Mouse (Mus musculus) kidney, postnatal 10 days (tissue): Measurements from ENCODE around the gene Zmiz1.

Experiments used
- DNase-seq: peaks from one replicate; pipeline ENCODE4 v3.0.0; 2021; ENCODE audit warnings: mixed read lengths

Gene Zmiz1

DNA sequence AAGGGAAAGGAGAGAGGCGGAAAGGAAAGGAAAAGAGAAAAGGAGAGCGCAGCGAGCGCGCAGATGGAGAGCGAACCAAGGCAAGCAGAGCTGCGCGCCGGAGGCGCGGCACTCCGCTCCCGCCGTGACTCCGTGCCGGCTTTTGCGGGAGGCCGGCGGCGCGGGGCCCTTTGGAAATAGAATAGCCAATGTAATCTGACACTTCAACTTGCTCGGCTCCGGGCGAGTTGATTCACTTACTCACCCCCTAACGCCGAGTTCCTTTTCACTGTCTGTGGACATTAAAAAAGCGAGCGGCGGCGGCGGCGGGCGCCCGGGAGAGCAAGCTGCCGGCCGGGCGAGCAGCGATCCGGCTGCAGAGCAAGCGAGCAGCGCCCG lies at the start of gene Zmiz1:
Gene Zmiz1 (plus strand): TSS at position 170 of the 378 bp plus-strand sequence.
- peak; percentile 95 for DNase-seq

DNA sequence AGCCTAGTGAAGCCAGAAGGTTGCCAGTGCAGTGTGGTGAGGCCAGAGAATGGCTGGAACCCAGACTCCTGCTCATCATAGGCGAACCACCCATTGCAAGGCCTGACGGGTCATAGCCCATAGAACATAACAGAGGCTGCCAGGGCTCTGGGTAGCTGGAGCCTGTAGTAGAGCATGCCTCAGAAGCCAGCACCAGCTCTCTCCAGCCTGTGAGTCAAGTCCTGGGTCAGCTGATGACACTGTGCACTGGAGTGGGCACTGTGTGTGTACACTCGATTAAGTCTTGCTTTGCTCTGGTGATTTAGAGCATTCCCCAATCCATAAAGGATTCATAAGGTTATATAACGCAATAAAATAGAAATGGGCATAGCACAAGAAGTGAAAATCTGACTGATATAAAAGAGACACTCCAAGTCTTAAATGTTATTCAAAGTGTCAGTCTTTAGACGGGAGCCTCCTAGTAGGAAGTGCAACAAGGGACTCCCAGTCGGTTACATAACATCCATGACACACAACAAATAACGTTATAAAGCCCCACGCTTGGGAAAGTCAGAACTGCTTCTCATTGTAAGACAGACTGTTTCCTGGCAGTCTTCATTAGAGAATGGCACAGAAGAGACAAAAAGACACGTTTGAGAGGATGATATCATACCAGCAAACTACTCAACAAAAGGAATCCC lies 47.0 kb upstream of the Zmiz1 start:
- DNase-seq: no peak

DNA sequence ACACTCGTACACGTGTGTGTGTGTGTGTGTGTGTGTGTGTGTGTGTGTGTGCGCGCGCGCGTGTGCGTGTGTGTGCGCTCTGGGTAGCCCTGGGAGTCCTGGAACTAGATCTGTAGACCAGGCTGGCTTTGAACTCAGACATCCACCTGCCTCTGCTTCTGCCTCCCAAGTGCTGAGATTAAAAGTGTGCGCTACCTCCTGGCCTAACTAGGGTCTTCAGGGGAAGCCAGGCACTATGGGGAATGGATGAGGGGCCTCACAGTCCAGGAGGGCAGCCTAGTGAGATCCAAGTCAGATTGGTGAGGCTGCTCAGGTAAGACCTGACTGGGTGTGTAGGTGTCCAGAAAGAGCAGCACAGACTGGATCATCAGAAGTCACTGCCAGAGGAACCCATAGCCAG lies 46.2 kb upstream of the Zmiz1 start:
- DNase-seq: no peak

DNA sequence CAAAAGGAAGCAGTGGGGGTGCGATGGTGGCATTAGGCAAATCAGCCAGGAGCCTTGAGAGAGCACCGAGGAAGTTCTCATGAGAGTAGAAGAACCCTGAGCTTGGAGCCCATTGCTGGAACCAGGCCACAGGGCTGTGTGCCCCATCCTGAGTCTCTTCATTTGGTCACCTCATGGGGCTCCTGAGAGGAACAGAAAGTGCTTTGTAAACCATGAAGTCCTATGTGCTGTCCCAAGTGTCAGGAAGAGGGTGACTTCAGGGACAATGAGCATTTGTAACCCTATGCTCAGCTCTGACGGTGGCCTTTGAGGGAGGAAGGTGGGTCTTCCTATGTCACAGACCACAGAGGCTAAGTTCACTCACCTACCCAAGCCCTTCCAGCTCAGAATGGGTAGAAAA lies 45.5 kb upstream of the Zmiz1 start:
- DNase-seq: no peak

- DNase-seq: no peak
Observed at GRCm38 (mm10) chr14:25414115-25414514, 44.9 kb upstream of the Zmiz1 start.

DNA sequence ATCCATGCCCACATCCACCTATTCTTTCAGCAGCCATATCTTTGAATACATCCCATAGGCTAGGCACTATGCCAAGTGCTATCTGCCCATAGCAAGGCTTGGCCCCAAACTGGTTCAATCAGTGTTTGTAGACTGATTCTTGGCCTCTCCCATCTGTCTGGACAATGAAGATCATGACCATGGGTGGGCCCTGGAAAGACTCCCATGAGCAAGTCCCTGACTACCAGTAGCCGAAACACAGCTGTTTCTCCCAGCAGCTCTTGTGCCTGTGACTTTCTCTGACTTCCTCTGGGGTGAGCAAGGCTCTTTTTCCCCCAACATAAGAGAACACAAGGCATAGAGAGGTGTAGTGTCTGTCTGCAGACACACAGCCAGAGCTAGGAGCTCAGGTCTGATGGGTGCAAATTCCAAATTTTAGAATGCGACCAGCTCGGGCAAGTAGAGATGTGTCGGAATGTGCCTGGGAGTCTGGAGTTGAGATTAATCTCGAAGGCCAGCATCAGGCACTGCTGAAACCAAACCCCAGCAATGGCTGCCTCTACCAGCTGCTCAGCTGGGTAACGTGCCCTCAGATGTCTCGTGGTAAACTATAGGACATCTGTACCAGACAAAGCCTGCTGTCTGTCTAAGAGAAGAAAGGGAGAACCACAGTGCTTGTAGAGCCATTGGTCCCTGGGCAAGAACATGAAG lies 38.8 kb upstream of the Zmiz1 start:
- no peak for DNase-seq

- peak; percentile 66 for DNase-seq
Observed at GRCm38 (mm10) chr14:25420987-25421386, 38.0 kb upstream of the Zmiz1 start.

DNA sequence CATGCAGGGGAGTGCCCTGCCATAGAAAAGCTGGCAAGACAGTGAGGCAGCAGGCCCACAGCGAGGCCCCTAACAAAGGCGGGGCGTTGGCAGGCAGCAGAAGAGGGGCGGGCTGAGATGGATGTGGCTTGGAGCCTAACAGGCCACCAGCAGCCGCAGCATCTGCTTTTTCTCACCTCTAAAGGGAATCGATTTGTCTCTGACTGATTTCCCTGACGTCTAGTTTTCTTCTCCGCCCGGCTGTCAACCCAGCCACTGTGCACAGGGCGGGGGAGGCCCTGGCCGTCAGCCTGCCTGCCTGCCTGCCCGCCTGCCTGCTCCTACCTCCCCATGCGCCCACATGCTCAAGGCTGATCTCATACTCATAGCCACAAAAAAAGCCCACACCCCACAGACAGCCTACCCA lies 37.4 kb upstream of the Zmiz1 start:
- DNase-seq: no peak

DNA sequence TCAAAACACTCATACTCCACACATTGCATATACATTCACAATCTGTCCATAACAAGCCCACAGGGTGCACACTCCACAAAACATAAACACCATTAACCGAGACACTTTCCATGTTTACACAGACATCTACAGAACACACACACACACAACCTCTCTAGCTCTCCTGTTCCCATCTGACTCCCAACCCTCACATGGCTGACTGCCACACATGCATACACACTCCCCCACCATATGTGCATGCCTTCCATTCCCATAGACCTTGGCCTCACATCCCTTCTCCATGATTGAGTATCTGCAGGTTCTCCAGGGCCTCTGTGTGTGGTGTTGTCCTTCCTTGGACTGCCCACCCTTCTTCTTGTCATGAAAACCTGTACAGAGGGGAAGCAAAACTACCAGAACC lies 36.0 kb upstream of the Zmiz1 start:
- no peak for DNase-seq

- no peak for DNase-seq
Observed at GRCm38 (mm10) chr14:25423721-25424443, 35.1 kb upstream of the Zmiz1 start.

DNA sequence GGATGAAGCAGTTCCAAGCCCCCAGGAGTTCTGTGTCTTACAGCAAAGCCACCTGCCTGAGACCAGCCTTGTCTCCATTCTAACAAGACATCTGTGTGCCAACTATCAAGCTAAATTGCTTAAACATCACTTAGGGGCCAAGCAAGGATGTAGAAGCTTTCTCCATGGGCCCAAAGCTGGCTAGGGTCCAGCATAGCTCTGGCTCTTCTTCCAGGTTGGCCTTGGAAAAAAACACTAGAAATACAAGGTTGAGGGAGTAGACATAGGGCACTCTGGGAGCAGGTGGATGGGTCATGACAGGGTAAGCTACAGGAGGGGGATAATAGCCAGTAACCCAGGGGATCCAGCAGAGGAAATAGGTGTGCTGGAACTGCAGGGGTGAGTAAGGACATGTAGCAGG lies 20.7 kb upstream of the Zmiz1 start:
- DNase-seq: no peak

GRCm38 (mm10) chr14:25440116-25440515 lies 18.9 kb upstream of the Zmiz1 start:
- DNase-seq: no peak

DNA sequence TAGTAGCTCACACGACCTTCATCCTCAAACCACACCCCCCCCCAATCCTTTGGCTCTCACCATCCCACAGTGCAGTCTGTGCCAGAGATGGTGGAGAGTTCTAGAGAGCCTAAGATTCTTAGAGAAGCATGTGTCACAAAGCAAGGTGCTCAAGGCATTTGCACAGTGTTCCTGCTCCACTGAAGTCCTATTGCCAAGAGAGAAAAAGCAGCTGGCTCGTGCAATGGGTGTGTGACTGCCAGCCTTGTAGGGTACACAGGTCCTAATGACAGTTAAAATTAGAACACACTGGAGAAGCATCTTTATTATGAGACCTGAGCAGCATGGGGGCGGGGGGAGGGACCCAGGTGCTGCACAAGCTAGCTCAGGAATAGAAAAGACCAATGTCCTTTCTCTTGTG lies 18.2 kb upstream of the Zmiz1 start:
- no peak for DNase-seq

DNA sequence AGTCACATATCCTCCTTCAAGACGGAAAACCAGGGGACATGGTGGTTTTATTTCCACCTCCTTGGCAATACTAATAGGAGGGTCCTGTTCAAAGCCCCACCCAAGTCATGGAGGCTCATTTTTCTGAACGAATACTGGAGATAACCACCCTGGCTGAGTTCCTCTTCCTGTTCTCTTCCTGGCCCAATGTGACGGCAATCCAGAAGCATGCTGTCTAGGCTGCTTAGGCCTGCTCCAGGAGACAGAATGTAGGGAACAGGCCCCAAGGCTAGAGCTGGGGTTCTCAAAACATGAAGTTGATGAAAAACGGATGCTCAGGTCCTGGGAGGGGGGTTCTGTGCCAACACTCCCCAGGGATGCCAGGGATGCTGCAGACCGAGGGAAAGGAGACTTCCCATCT lies 17.5 kb upstream of the Zmiz1 start:
- no peak for DNase-seq

DNA sequence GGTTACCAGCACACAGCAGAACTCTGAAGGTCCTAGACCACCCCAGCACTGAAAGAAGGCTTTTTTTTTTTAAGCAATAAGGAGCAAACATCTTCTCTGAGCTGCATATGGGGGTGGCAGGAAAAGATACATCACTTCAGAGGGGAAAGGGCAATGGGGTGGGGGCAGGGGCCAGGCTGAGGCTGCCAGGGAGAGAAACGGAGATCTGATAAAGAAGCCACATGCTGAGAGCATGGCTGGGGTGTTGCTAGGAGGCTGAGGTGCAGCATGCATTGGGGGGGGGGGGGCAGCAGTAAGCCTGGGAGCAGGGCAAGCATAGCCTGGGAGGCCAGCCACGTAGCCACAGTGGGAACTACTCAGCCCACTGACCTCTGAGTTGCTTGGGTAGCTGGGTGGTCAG lies 16.3 kb upstream of the Zmiz1 start:
- DNase-seq: no peak

GRCm38 (mm10) chr14:25447136-25447775 lies 11.7 kb upstream of the Zmiz1 start:
- DNase-seq: peak; percentile 4

GRCm38 (mm10) chr14:25448471-25448870 lies 10.5 kb upstream of the Zmiz1 start:
- DNase-seq: peak; percentile 3

DNA sequence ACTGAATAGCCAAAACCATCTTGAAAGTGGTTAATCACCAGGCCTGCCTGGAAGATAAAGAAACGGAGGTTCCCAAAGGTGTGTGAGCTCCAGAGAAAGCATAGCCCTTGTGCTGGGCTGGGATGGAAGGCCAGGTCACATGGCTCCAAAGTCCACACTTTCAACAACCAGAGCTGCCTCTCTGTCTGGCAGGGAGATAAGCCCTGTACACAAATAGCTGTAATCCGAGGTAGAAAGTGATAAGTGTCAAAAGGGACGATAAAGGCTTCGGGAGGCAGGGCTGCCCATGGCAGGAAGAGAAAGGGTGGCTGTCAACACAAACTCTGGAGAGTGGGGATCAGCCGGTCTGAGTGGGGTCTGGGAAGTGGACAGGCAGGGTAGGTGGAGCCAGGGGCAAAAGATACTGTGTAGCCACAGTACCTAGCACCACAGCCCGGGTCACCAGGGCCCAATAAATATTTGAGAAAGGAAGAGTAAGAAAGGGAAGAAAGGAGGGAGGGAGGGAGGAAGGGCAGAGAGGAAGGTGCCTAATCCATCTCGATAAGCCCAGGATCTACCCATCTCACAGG lies 7.8 kb upstream of the Zmiz1 start:
- DNase-seq: peak; percentile 31

- DNase-seq: peak; percentile 78
Observed at GRCm38 (mm10) chr14:25451699-25452632, 7.0 kb upstream of the Zmiz1 start.

GRCm38 (mm10) chr14:25452633-25453025 lies 6.4 kb upstream of the Zmiz1 start:
- peak; percentile 11 for DNase-seq

DNA sequence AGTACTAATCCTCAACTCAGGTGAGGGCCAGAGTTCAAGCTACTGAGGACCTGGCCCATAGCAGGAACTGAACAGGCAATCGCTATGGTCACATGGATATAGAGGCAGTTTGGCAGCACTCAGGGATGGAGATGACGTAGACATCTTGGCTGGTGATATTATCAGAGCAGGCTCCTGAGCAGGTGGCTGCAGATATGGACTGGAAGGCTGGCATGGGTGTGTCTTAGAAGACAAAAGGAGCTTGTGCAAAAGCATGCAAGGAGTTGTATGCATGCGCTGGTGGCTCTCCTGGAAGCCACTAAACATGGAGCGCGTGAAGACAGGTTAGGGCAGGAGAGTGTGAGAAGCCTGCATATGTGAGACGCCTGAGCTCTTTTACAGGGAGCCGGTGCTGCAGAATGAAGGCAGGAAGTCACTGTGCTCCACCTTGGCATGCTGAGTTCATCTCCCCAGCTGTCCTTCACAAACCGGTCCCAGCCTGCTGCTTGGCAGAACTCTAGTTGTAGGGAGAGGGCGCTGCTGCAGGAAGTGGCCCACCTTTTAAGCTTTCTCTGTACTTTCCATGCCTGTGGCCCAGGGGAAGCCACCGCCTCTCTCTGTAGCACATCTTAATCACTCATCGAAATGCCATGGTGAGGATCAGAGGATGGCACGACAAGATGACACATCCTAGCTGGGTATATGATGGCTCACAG lies 4.8 kb upstream of the Zmiz1 start:
- DNase-seq: peak; percentile 56
